Mouse (Mus musculus) E14TG2a.4 (cell line): ENCODE data around the gene Snph.

Experiments used
- CTCF ChIP-seq: conservative IDR thresholded peaks from 2 replicates; pipeline ENCODE4 v1.5.1; 2014; ENCODE audit warnings: low read length
- NANOG ChIP-seq: IDR thresholded peaks from 2 replicates; pipeline ENCODE4 v1.6.1; 2014; ENCODE audit warnings: borderline replicate concordance, low read length, mixed read lengths

DNA sequence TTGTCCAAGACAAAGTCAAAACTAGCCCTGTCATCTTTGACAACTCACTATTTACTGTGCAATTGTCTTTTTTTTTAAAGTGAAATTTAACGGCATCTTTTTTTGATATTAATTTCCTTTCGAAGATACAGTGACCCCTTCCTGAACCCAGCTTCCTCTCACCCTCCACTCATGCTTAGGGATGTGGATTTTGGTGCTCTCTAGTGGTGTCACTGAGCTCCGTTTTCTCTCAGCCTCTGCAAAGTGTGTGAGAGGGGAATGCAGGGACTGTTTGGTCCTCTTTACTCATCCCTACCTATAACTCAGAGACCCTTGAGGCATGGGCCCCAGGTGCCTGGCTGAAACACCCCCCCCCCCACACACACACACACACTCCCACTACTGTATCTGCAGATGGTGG lies 46.5 kb downstream of the Snph start:
- TF ChIP-seq CTCF (no peak), NANOG (no peak)
